Mouse (Mus musculus) left cerebral cortex, postnatal 36 days (tissue): ENCODE data around the gene Slc12a3. TPM values are rescaled to one million over a fixed set of nuclear protein-coding genes. Genes with fewer than 3 reads are reported as not detected.

ENCODE experiments used
- DNase-seq, 2 experiments: peaks; one replicate each; pipeline ENCODE4 v3.0.0; 2021 to 2022; ENCODE audit warnings: low spot score in 2 of 2, mixed read lengths in 1 of 2
- intact Hi-C: fragments of 180-260 bp; cut with DNase I; formaldehyde crosslinking; loops from one replicate; pipeline ENCODE4 v1.15.1; 2025
- total RNA-seq, 2 experiments: library from RNA; stranded (reverse); gene quantifications; 2 replicates each; pipeline ENCODE4 v1.2.3; 2021

The Slc12a3 gene
- total RNA-seq, 2 experiments from 2014 or later: 0.25 to 1.3 TPM

DNA sequence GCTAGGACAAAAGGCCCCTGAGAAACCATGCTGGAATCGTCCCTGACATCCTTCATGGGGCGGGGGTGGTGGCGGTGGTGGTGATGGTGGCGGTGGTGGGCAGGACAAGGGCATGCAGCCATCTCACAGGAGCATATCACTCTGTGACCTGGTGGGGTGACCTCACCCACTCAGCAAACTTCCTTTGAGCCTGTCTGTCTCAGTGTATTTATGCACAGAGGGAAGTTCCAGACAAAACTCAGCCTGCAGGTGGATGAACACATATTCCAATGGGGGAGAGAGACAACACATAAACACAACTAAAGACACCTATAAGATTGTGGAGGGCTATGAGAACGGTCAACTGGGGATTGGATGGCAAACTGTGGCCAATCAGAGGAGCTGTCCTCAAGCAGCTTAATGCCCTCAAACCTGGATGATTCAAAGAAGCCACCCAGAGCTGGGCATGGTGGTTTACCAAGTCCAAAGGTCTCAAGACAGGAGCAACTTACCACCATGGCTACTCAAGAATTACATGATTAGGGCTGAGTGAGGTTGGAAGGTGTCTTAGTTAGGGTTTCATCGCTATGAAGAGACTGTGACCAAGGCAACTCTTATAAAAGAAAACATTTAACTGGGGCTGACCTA lies 35.8 kb downstream of the Slc12a3 start:
- intact Hi-C loops: no loop called here

DNA sequence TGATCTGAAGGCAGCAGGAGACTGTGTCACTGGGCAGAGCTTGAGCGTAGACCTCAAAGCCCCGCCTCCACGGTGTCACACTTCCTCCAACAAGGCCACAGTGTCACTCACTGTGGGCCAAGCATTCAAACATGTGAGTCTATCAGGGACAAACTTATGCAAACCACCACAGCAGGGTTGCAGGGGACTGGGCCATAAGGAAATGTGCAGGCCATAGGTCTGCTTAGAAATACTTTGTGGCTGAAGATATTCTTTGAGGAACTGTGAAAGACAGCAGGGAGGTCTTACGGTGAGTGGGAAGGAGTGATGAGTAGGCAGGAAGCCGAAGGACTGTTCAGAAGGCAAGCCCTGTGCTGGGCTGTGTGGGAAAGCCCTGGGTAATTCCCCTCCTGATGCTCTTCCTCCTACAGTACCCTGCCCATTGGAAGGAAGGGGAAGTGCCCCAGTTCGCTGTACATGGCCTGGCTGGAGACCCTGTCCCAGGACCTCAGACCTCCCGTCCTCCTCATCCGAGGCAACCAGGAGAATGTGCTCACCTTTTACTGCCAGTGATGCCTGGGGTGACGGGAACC lies 36.5 kb downstream of the Slc12a3 start:
- intact Hi-C loops: no loop called here
- no peak for DNase-seq

More for the DNA sequence above, 35.8 kb downstream of the Slc12a3 start:
- DNase-seq: no peak

DNA sequence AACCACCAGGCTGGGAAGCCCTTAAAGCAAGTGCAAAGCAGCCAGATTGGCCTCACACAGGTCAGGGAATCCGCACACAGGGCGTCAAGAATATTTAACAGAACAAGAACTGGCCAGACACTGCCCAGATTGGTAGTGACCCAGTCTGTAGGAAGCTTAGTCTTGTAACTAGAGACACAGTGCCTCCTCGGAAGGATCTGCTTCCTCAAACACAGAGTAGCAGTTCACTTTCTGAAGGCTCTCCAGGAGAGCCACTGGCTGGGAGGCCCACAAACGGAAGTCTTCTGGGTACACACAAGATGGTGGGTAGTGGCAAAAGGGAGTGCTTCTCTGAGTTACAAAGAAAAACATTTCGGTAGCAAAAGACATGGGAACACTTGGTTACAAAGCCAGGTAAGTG lies 41.8 kb downstream of the Slc12a3 start:
- intact Hi-C loops: no loop called here
- DNase-seq: no peak

DNA sequence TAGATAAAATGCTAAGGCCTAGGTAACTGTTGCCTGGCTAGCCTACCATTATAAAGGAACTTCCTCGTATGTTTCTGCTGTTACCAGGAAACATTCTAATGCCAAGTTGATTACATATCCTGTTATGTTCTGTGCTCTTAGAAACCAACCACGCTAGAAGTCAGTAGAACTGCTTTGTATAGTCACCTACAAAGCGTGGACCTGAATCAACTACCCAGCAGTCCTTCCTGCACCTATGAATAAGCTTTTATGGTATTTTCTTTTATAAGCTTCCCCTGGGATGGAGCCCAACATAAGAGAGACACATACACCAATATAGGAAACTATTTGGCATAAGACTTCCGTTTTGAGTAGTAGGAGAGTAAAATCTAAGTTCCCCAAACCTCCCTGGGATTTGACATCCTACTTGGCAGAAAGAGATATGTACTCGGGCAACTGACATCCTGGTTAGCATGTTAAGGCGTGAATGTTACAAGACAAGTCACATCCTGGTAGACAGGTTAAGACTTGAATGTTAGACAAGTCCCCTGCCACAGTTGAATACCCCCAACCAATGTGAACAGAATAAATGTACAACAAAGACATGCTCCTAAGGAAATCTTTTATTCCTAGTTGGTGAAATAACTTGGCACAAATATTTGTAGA lies 44.1 kb downstream of the Slc12a3 start:
- intact Hi-C loops: no loop called here
- DNase-seq: no peak

DNA sequence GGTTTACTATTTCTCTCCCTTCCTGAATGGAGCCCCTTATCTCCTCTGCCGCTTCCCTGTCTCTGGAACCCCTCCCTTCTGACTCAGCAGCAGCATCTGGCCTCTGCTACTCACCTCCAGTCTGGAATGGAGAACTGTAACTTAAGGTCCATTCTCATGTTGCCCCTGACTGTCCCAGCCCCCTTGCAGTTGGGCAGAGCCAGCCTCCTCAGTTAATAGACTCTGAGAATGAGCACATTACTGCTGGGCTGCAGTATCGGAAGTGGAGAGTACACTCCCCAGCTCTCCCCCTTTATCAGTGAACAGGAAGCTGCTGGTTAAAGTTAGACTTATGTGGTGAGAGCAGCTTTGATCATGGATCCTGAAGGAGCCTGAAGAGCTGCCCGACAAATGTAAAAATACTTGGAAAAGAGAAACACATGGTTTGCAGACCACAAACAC lies 46.6 kb downstream of the Slc12a3 start:
- no peak for DNase-seq
- intact Hi-C loops: no loop called here

DNA sequence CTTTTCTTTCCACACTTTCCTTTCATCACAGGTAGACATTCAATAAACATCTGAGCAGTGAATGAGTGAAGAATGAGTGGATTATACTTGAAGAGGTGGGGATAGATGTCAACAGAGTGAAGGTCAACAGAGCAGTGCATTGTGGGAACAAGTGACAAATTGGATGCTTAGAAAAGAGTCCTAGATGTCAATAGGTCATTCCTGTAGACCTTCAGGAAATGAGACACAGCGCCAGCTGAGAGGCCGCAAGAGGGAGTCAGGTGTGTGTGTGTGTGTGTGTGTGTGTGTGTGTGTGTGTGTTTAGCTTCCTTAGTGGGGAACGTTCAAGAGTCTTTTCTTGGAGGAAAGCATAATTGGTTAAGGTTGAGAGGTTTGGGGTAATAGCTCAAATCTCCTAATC lies 47.2 kb downstream of the Slc12a3 start:
- no peak for DNase-seq
- intact Hi-C loops: no loop called here

DNA sequence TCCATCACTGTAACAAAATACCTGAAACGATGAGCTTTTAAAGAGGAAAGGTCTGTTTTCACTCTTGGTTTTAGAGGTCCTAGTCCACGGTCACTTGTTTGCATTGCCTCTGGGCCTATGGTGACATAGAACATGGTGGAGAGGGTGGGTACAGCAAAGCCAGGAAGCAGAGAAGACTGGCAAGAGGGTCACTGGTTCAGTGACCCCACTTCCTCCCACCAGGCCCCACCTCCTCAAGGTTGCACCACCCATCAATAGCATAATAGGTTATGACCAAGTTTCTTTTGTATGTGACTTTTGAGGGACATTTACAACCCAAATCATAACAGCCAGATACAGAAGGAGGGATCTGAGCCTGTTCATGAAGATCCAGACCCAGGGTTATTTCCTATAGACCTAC lies 47.6 kb downstream of the Slc12a3 start:
- intact Hi-C loops: no loop called here
- no peak for DNase-seq

DNA sequence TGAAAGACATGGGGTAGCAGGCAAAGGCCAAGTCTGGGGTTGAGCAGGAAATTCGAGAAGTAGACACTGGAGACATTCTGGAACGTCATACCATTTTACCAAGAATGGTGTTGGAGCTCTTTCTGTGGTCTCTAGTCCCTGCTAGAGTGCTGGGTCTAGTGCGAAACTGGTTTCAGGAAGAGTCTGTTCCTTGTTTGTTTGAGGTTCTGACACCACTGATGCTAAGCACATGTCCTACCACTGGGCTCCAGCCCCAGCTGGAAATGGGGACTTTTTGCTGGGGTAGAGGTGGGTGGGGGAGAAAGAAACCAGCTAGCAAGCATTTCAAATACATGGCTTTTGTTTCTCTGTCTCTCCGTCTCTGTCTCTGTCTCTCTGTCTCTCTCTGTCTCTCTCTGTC lies 48.0 kb downstream of the Slc12a3 start:
- intact Hi-C loops: no loop called here

DNA sequence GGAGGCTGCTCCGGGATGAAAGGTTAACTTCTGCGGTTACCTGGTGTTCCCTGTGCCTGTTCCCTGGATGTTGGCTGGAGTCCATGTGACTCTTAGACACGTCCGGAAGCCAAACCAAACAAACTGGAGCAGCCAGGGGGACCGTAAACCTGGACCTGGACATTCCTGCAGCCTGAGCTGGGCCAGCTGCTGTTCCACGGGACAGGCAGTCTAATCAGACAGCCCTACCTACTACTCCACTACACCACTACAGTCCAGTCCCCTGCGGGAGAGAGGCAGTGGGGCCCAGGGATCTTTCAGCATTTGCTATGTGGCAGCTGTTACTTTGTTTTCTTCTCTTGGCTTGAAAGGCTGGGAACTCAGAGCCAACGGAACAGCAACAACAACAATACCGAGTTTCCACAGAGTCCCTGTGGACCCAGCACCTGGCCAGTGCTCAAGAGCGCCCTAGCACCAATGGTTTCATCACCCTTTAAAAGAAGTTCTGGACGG lies 48.8 kb downstream of the Slc12a3 start:
- intact Hi-C loops: no loop called here
- DNase-seq: no peak

More for the DNA sequence above, 48.0 kb downstream of the Slc12a3 start:
- DNase-seq: no peak

DNA sequence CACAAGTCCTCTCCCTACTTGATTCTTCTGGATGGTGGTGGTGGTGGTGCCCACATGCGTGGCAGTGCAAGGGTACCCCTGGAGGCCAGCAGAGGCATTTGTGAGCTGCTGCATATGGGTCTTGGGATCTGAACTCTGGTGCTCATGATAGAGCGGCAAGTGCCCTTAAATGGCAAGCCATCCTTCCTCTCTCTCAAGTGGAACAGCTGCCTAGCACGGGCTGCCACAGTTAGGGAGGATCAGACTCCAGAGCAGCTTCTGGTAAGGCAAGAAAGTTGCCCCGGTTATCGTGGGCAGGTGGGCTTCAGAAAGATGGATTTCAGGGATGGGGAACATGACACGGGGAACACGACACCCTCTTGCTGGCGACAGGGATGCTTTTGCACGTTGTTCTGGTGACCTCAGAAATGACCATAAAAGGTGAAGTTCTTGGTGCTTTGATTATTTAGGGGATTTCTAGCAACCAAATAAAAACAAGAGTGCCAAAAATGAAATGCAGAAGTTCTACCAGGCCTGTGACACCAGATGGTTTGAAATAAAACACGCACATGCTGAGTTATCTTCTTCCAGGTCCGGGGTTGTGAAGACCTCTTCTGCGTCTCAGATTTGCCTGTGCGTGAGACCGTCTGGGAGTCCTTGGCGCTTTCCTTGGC lies 49.9 kb downstream of the Slc12a3 start:
- intact Hi-C loops: no loop called here
- no peak for DNase-seq

DNA sequence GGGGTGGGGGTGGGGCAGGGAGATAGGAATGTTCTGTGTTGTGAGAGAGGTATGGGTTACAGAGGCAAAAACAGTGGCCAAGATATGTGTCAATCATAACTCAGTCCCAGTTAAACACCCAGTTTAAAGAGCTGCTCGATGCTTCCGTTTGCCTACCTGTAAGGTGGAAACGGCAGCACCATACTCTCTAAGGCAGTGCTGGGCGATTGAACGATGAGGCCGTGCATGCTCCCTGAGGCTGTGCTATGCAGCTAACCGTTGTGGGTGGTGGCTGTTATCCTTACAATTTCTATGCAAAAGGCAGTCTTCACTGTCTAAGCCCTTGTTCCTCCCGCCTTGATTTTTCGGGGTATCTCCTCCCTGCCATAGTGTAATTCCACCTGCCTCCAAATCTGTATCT lies 50.7 kb downstream of the Slc12a3 start:
- no peak for DNase-seq
- intact Hi-C loops: no loop called here

DNA sequence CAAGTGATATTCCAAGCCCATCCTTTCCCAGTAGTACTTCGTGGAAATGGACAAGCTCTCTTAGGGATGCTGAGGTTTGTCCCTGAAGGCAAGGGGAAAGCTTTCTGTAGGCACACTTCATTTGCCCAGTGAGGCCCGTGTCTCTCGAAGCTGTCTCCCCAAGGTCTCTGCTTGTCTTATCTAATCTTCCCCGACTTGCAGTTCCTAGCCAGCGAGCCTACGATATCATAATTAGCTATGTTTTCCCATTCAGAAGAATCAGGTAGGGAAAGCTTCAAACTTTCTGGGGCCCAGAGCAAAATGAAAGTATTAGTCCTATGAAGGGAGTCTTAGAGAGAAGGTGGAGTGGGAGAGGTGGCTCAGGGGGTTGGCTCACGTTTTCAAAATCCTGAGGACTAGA lies 55.2 kb downstream of the Slc12a3 start:
- intact Hi-C loops: no loop called here
- DNase-seq: no peak

DNA sequence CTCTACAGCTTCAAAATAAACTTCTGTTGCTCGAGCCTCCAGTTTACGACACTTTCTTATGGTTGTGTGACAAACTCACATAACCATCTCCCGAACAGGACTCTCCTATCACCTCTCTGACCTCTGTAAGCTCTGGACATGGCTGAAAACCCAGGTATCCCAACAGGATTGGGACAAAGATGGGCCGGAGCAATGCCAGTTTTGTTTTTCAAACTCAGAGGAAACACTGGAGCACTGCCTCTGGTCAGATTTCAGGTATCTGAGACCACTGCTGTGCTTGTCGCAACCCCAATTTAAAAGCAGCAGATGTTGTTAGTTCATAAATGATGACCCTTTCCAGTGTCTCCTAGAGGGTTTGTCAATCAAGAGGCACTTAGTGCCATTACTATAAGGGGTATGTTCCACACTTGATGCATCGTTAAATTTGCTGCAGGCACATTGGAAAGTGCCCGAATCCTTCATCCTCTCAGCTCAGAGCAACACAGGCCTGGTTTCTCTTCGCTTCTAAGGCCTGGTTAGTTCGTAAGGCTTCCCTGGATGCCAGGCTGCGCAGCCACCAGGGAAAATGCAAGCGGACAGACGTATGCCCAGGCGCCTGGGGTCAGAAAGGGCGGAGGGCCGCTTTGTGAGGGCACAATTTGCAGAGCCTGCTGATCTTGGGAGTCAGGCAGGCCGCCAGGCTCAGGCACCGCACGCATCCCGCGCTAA lies 56.7 kb downstream of the Slc12a3 start:
- intact Hi-C loops: loop anchor here (2.0 kb wide), 1 partner anchor 43 kb away; no protein-coding TSS in a partner anchor
- no peak for DNase-seq

DNA sequence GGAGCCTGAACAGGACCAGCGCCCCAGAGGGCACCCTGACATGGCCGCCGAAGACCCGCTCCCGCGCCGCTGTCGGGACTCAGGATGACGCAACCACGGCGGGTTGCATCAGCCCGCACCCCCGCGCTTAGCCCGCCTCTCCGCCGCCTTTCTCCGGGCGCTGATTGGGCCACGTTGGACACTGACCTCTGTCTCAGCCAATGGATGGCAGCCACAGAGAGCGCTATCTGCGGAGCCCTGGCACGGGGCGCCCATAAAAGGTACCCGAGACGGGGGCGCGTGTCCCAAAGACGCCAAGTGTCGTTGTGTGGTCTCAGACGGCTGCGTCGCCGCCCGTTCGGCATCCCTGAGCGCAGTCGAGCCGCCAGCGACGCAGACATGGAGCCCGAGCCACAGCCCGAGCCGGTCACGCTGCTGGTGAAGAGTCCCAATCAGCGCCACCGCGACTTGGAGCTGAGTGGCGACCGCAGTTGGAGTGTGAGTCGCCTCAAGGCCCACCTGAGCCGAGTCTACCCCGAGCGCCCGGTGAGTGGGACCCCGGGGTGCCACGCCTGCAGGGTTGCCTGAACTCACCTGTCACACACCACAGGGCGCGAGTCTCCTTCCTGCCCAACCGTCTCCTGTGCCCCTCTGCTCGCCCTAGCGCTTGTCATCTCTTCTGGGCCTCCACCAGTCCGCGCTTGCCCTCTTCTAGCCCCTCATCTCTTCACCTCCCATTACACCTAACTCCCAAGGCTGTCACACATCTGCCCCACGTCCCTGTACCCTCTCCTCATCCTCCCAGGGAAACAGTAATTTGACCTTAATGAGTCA lies 57.4 kb downstream of the Slc12a3 start, which contains the start of gene Herpud1:
Gene Herpud1 (plus strand): TSS at position 225 of the 813 bp plus-strand sequence.
- intact Hi-C loops: loop anchor here (2.0 kb wide), 1 partner anchor 44 kb away; no protein-coding TSS in a partner anchor
- DNase-seq: peak; percentile 99

DNA sequence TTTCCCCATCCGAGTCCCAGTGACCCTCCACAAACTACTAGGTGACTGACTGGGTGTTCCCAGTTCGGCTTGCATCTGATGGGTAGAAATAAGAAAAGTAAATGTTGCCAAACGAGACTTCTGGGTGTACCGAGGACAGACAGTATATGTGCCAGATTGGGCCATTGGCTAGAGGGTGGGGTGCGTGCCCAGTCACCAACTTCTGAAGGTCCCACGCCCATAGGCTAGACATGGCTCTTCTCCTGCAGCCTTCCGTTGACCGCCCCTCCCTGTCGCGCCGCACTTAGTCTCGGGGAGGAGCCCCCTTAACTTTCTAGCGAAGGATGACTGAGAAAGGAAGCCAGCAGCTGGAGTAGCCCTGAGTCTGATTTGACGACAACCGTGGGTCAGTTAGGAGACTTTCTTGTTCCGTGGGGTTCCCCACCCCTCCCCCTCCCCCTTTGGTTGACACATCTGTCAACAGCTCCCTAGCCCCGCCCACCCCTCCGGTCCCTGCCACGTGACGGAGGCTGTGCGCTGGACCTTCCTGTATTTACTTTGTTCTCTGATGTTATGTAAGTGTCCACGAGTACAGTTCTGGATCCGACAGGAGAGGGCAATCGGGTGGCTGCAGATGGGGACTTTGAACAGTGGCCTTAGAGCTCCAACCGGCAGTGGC lies 58.2 kb downstream of the Slc12a3 start:
- DNase-seq: peak; percentile 78 to 81
- intact Hi-C loops: loop anchor here (2.0 kb wide), 1 partner anchor 44 kb away; no protein-coding TSS in a partner anchor

DNA sequence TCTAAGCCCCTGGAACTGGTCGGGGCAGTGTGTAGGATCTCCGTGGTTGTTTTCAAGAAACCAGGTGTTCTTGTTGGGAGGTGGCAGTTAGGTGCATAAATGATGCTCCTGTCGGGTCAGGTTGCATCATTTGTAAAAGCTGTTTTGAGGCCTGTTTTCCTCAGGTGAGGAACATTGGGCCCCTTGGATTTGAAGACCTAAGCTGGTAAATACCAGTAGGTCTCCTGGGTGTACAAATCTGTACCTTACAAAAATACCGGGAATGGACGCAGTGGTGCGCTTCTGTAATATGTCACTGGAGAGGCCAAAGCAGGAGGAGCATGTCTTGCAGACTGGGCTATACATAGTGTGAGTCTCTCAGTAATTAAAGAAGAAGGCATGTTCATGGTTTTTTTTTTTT lies 58.8 kb downstream of the Slc12a3 start:
- intact Hi-C loops: loop anchor here (2.0 kb wide), 1 partner anchor 45 kb away; no protein-coding TSS in a partner anchor
- no peak for DNase-seq

DNA sequence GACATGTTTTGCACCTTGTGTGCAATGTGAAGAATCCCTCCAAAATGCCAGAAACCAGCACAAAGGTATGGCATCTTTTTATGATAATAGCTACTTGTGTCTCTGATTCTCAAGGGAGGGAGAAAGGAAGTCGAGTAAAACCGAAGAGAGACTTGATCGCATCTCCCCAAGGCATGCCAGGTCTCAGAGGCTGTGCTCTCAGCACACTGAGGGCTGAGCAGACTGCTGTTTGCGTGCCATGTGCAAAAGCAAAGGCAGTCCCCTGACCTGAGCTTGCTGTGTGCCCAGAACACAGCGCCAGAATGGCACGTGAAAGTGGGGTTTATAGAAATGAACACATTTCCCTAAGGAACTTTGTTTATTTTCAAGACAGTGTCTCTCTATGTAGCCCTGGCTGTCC lies 60.5 kb downstream of the Slc12a3 start:
- DNase-seq: no peak
- intact Hi-C loops: no loop called here

DNA sequence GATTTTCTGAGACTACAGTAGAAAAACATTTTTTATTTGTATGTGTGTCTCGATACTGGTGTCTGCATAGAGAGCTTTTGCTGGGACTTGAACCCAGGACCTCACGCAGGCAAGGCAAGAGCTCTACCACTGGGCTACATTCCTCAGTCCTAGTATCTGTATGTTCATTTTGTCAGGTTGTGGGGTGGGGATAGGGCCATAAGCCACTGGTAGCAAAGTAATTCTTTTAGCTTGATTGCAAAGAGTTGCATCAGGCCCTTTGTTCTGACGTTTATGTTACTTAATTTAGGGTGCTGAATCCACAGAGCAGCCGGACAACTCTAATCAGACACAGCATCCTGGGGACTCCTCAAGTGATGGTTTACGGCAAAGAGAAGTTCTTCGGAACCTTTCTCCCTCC lies 61.4 kb downstream of the Slc12a3 start:
- DNase-seq: no peak
- intact Hi-C loops: no loop called here
